Mouse (Mus musculus) stomach, embryonic 16.5 days (tissue): ENCODE measurements around the gene Rs1. TPM values are rescaled to one million over a fixed set of nuclear protein-coding genes. Genes with fewer than 3 reads are reported as not detected.
"Not testable (repeated sequence)": the region's sequence is repeated elsewhere in the genome, so short reads cannot be mapped to it uniquely, and the experiment has no call there.

Experiments used
- ATAC-seq: fragments of 200-750 bp; cut with Nextera tagmentation; 2 replicates; pipeline ENCODE4 v1.8.0; 2017; ENCODE audit warnings: moderate number of reproducible peaks, moderate TSS enrichment; ENCODE audit not compliant: insufficient read depth, low FRiP score
- H3K27ac ChIP-seq: fragments of 300-500 bp; sonication (generic); 2 replicates; pipeline ENCODE4 v1.5.1; 2014; ENCODE audit warnings: low read length
- H3K27me3 ChIP-seq: fragments of 300-500 bp; sonication (generic); 2 replicates; pipeline ENCODE4 v1.6.1; 2014; ENCODE audit warnings: low read length, control low read depth, mixed read lengths; ENCODE audit not compliant: control insufficient read depth, insufficient read depth
- H3K36me3 ChIP-seq: fragments of 300-500 bp; sonication (generic); 2 replicates; pipeline ENCODE4 v1.6.1; 2014; ENCODE audit warnings: low read length; ENCODE audit not compliant: control insufficient read depth, insufficient read depth
- H3K4me1 ChIP-seq: fragments of 300-500 bp; sonication (generic); 2 replicates; pipeline ENCODE4 v1.6.1; 2014; ENCODE audit warnings: low read length, control low read depth, mixed read lengths; ENCODE audit not compliant: control insufficient read depth, insufficient read depth
- H3K4me2 ChIP-seq: fragments of 300-500 bp; sonication (generic); 2 replicates; pipeline ENCODE4 v1.6.1; 2014; ENCODE audit warnings: low read depth, low read length, mixed read lengths
- H3K4me3 ChIP-seq: fragments of 300-500 bp; sonication (generic); replicated peaks from 2 replicates; pipeline ENCODE4 v1.5.1; 2014; ENCODE audit warnings: mild to moderate bottlenecking, low read length
- H3K9ac ChIP-seq: fragments of 300-500 bp; sonication (generic); 2 replicates; pipeline ENCODE4 v1.6.1; 2014; ENCODE audit warnings: low read length
- H3K9me3 ChIP-seq: fragments of 300-500 bp; sonication (generic); replicated peaks from 2 replicates; pipeline ENCODE4 v1.6.1; 2016; ENCODE audit warnings: low read length, control low read depth; ENCODE audit not compliant: control insufficient read depth
- WGBS: fragments of 180-500 bp; shearing (Covaris S2); extraction: QIAGEN DNeasy Blood & Tissue Kit; methylation state at CpG from one replicate; pipeline ENCODE4 v1.1.7; 2014; 5-methylcytosine and 5-hydroxymethylcytosine counted together
- polyA plus RNA-seq: library from polyadenylated mRNA; unstranded; fragments of >200 nt; fragmentation: Nextera tagmentation; extraction: Ambion mirVana; gene quantifications from 2 replicates; pipeline ENCODE4 v1.2.1, GENCODE M21; 2015

Gene Rs1
- polyA plus RNA-seq: 0.03 and 0.04 TPM in 2 replicates

GRCm38 (mm10) chrX:160767713-160768112, at the start of gene Rs1:
Rs1 (plus strand) TSS chrX:160768013.
- H3K36me3 ChIP-seq: no peaks in the 10 kb centered on the region
- WGBS: 81% methylated on average over 2 of the region's 2 CpGs
- H3K27ac ChIP-seq: no peak within 1 kb of the TSS
- no peak for ATAC-seq
- H3K4me1 ChIP-seq: no peaks in the 10 kb centered on the region
- peak within 1 kb of the TSS; percentile 55 for H3K4me3 ChIP-seq
- H3K4me2 ChIP-seq: peak within 1 kb of the TSS; percentile 45
- H3K27me3 ChIP-seq: peaks cover 1% of the 10 kb centered on the region; the same call in 1 of the 2 replicates
- H3K9me3 ChIP-seq: no peaks in the 10 kb centered on the region
- no peak within 1 kb of the TSS for H3K9ac ChIP-seq

GRCm38 (mm10) chrX:160735650-160736049, 32.2 kb upstream of the Rs1 start, which contains the start of gene Ppef1:
Ppef1 (minus strand) TSS chrX:160735765.
- Histone ChIP-seq H3K27ac (no peak within 1 kb of the TSS), H3K27me3 (peaks cover 3% of the 10 kb centered on the region; the same call in 1 of the 2 replicates), H3K9me3 (no peaks in the 10 kb centered on the region), H3K4me3 (no peak within 1 kb of the TSS), H3K9ac (no peak within 1 kb of the TSS), H3K4me2 (no peak within 1 kb of the TSS), H3K4me1 (no peaks in the 10 kb centered on the region), H3K36me3 (no peaks in the 10 kb centered on the region)
- ATAC-seq: no peak
- 70% methylated on average over 5 of the region's 5 CpGs for WGBS

- no peak overlapping the region for H3K4me3 ChIP-seq
- no peak for ATAC-seq
- H3K4me2 ChIP-seq: no peak overlapping the region
- H3K9ac ChIP-seq: no peak overlapping the region
- H3K4me1 ChIP-seq: no peaks in the 10 kb centered on the region
- H3K9me3 ChIP-seq: no peaks in the 10 kb centered on the region
- 88% methylated on average over 1 of the region's 1 CpGs for WGBS
- no peaks in the 10 kb centered on the region for H3K36me3 ChIP-seq
- no peaks in the 10 kb centered on the region for H3K27me3 ChIP-seq
- H3K27ac ChIP-seq: no peak overlapping the region
These were observed 22.4 kb upstream of the Rs1 start for GRCm38 (mm10) chrX:160745399-160745798.

- no peaks in the 10 kb centered on the region for H3K4me1 ChIP-seq
- no peaks in the 10 kb centered on the region for H3K36me3 ChIP-seq
- no peaks in the 10 kb centered on the region for H3K9me3 ChIP-seq
- 60% methylated on average over 1 of the region's 1 CpGs for WGBS
- H3K27me3 ChIP-seq: no peaks in the 10 kb centered on the region; the same call in 1 of the 2 replicates
- H3K4me3 ChIP-seq: no peak overlapping the region
- no peak overlapping the region for H3K27ac ChIP-seq
- no peak for ATAC-seq
- H3K4me2 ChIP-seq: no peak overlapping the region
- H3K9ac ChIP-seq: no peak overlapping the region
These were observed 19.2 kb upstream of the Rs1 start for GRCm38 (mm10) chrX:160748653-160749052.

- H3K4me1 ChIP-seq: no peaks in the 10 kb centered on the region
- H3K27ac ChIP-seq: no peak overlapping the region
- no peaks in the 10 kb centered on the region for H3K36me3 ChIP-seq
- no peaks in the 10 kb centered on the region for H3K9me3 ChIP-seq
- no peak overlapping the region for H3K4me3 ChIP-seq
- no peak overlapping the region for H3K9ac ChIP-seq
- 91% methylated on average over 8 of the region's 8 CpGs for WGBS
- ATAC-seq: no peak
- H3K27me3 ChIP-seq: no peaks in the 10 kb centered on the region; the same call in 1 of the 2 replicates
- no peak overlapping the region for H3K4me2 ChIP-seq
These were observed 17.0 kb upstream of the Rs1 start for GRCm38 (mm10) chrX:160750808-160751207.

GRCm38 (mm10) chrX:160765389-160766232, 2.2 kb upstream of the Rs1 start:
- Histone ChIP-seq H3K9ac (peak overlapping the region; percentile 52; the same call in 1 of the 2 replicates), H3K4me3 (peak overlapping the region; percentile 55), H3K4me1 (no peaks in the 10 kb centered on the region), H3K27ac (no peak overlapping the region), H3K36me3 (no peaks in the 10 kb centered on the region), H3K27me3 (no peaks in the 10 kb centered on the region), H3K4me2 (peak overlapping the region; percentile 45), H3K9me3 (no peaks in the 10 kb centered on the region)
- peak; percentile 95 for ATAC-seq
- 21% methylated on average over 30 of the region's 30 CpGs for WGBS

- 18% methylated on average over 15 of the region's 15 CpGs for WGBS
- Histone ChIP-seq H3K9me3 (no peaks in the 10 kb centered on the region), H3K27ac (peak overlapping the region; percentile 52; the same call in 1 of the 2 replicates), H3K4me1 (no peaks in the 10 kb centered on the region), H3K4me2 (peak overlapping the region; percentile 45), H3K9ac (peak overlapping the region; percentile 56; the same call in 1 of the 2 replicates), H3K27me3 (no peaks in the 10 kb centered on the region), H3K4me3 (peak overlapping the region; percentile 55), H3K36me3 (no peaks in the 10 kb centered on the region)
- peak; percentile 84 for ATAC-seq
These were observed 1.6 kb upstream of the Rs1 start for GRCm38 (mm10) chrX:160766233-160766616.

- not testable (repeated sequence) for H3K4me2 ChIP-seq, ATAC-seq, H3K9me3 ChIP-seq, H3K27me3 ChIP-seq, H3K9ac ChIP-seq, H3K4me3 ChIP-seq, H3K4me1 ChIP-seq, H3K36me3 ChIP-seq, H3K27ac ChIP-seq
- WGBS: 78% methylated on average over 5 of the region's 5 CpGs
These were observed 1.8 kb downstream of the Rs1 start for GRCm38 (mm10) chrX:160769622-160770021.

GRCm38 (mm10) chrX:160773033-160773432, 5.2 kb downstream of the Rs1 start:
- Histone ChIP-seq H3K9ac (no peak overlapping the region), H3K4me2 (no peak overlapping the region), H3K27me3 (peaks cover 3% of the 10 kb centered on the region; the same call in 1 of the 2 replicates), H3K27ac (no peak overlapping the region), H3K4me3 (no peak overlapping the region), H3K36me3 (no peaks in the 10 kb centered on the region), H3K9me3 (no peaks in the 10 kb centered on the region), H3K4me1 (no peaks in the 10 kb centered on the region)
- no peak for ATAC-seq
- WGBS: 36% methylated on average over 1 of the region's 1 CpGs
